Mouse (Mus musculus) myocyte (in vitro differentiated cells): ENCODE results near the gene Ep400. TPM values are rescaled to one million over a fixed set of nuclear protein-coding genes. Genes with fewer than 3 reads are reported as not detected.
"Not testable (repeated sequence)": the region's sequence is repeated elsewhere in the genome, so short reads cannot be mapped to it uniquely, and the experiment has no call there.

Experiments used
- H3K27me3 ChIP-seq: one replicate; pipeline ENCODE4 v1.6.1; 2011; ENCODE audit not compliant: control insufficient read depth, insufficient read depth, insufficient read length
- H3K36me3 ChIP-seq: one replicate; pipeline ENCODE4 v1.6.1; 2011; ENCODE audit not compliant: control insufficient read depth, insufficient read depth
- H3K4me2 ChIP-seq: one replicate; pipeline ENCODE4 v1.6.1; 2011; ENCODE audit warnings: low read depth, control low read depth
- H3K4me3 ChIP-seq: one replicate; pipeline ENCODE4 v1.5.1; 2011; ENCODE audit warnings: mild to moderate bottlenecking, control low read depth, moderate library complexity
- H3K79me2 ChIP-seq: one replicate; pipeline ENCODE4 v1.6.1; 2011; ENCODE audit not compliant: control insufficient read depth, insufficient read depth
- H3ac ChIP-seq: one replicate; pipeline ENCODE4 v1.6.1; 2011; ENCODE audit not compliant: control insufficient read depth, insufficient read length
- CEBPB ChIP-seq: IDR thresholded peaks from 2 replicates; pipeline ENCODE4 v1.6.1; 2011; ENCODE audit warnings: mild to moderate bottlenecking, moderate library complexity; ENCODE audit not compliant: poor library complexity, insufficient read depth, severe bottlenecking
- E2F4 ChIP-seq: IDR thresholded peaks from one replicate; pipeline ENCODE4 v1.6.1; 2011; ENCODE audit warnings: mild to moderate bottlenecking, control low read depth, moderate library complexity; ENCODE audit not compliant: insufficient read depth
- MAX ChIP-seq: IDR thresholded peaks from one replicate; pipeline ENCODE4 v1.6.1; 2011; ENCODE audit warnings: low read depth, mild to moderate bottlenecking, control low read depth
- MYOD1 ChIP-seq, 3 experiments: IDR thresholded peaks; one replicate each; pipeline ENCODE4 v1.6.1; 2011; ENCODE audit warnings: control low read depth in 2 of 3, low read depth in 2 of 3, mild to moderate bottlenecking in 2 of 3, moderate library complexity in 1 of 3; ENCODE audit not compliant: insufficient read length in 2 of 3, control insufficient read depth in 1 of 3
- MYOG ChIP-seq, 3 experiments: IDR thresholded peaks; one replicate each; pipeline ENCODE4 v1.6.1; 2011; ENCODE audit warnings: control low read depth in 2 of 3, low read depth in 2 of 3, mild to moderate bottlenecking in 2 of 3; ENCODE audit not compliant: insufficient read length in 2 of 3, control insufficient read depth in 1 of 3, insufficient read depth in 1 of 3
- POLR2A ChIP-seq: IDR thresholded peaks from one replicate; pipeline ENCODE4 v1.6.1; 2011; ENCODE audit warnings: low read depth, mild to moderate bottlenecking, control low read depth, moderate library complexity; ENCODE audit not compliant: insufficient read length
- POLR2AphosphoS2 ChIP-seq: IDR thresholded peaks from one replicate; pipeline ENCODE4 v1.6.1; 2011; ENCODE audit warnings: low read depth, control low read depth; ENCODE audit not compliant: insufficient read length
- REST ChIP-seq: IDR thresholded peaks from one replicate; pipeline ENCODE4 v1.6.1; 2011; ENCODE audit warnings: mild to moderate bottlenecking, control low read depth, moderate library complexity; ENCODE audit not compliant: insufficient read depth, insufficient read length
- SRF ChIP-seq: IDR thresholded peaks from one replicate; pipeline ENCODE4 v1.6.1; 2011; ENCODE audit warnings: low read depth; ENCODE audit not compliant: control insufficient read depth, insufficient read length
- TCF12 ChIP-seq: IDR thresholded peaks from one replicate; pipeline ENCODE4 v1.6.1; 2011; ENCODE audit warnings: mild to moderate bottlenecking, control low read depth; ENCODE audit not compliant: poor library complexity, insufficient read depth, severe bottlenecking
- TCF3 ChIP-seq: IDR thresholded peaks from one replicate; pipeline ENCODE4 v1.6.1; 2011; ENCODE audit warnings: low read depth, control low read depth; ENCODE audit not compliant: insufficient read length
- USF1 ChIP-seq: IDR thresholded peaks from one replicate; pipeline ENCODE4 v1.6.1; 2011; ENCODE audit warnings: low read depth, mild to moderate bottlenecking, control low read depth, moderate library complexity
- polyA plus RNA-seq: library from polyadenylated mRNA; unstranded; fragments of >200 nt; fragmentation: generic; extraction: Trizol; gene quantifications from one replicate; pipeline ENCODE4 v1.2.1, GENCODE M21; 2012; ENCODE audit warnings: missing spikeins

Ep400 gene
- polyA plus RNA-seq, 1 experiment = 22.0 TPM

DNA sequence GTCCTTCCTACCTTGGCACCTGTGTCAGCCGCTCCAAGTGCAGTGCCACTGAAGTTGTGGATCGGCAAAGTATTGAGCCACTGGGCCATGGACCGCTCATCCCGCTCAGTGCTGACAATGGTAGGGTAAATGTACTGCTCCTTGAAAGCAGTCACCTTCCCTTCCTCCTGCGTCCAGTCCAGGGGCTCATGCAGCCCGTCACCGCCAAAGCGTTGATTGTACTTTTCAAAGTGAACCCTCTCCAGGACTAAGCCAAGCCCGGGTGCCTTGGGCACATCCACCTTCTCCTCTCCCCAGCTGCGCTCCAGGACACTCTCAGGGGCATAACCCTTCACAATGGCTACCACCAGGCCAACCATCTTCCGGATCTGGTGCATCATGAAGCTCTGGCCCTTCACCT, 4.0 kb upstream of the Ep400 start:
- Histone ChIP-seq H3K27me3 (no peaks in the 10 kb centered on the region), H3K79me2 (peaks cover 23% of the 10 kb centered on the region), H3K4me2 (no peak overlapping the region), H3ac (no peak overlapping the region), H3K4me3 (no peak overlapping the region), H3K36me3 (peaks cover 15% of the 10 kb centered on the region)
- TF ChIP-seq MYOG (IDR thresholded peaks at IDR 0.05; ENCODE audit: control insufficient read depth in 1 of 3, insufficient read depth in 1 of 3, insufficient read length in 2 of 3, low read depth in 2 of 3) (no peak), TCF12 (no peak), CEBPB (no peak), REST (no peak), MAX (no peak), SRF (no peak), USF1 (no peak), POLR2AphosphoS2 (no peak)

GRCm38 (mm10) chr5:110772945-110773344, 2.4 kb upstream of the Ep400 start:
- H3K4me2 ChIP-seq, H3K27me3 ChIP-seq, H3K4me3 ChIP-seq, H3ac ChIP-seq: not testable (repeated sequence)
- peaks cover 23% of the 10 kb centered on the region for H3K79me2 ChIP-seq
- peaks cover 15% of the 10 kb centered on the region for H3K36me3 ChIP-seq

DNA sequence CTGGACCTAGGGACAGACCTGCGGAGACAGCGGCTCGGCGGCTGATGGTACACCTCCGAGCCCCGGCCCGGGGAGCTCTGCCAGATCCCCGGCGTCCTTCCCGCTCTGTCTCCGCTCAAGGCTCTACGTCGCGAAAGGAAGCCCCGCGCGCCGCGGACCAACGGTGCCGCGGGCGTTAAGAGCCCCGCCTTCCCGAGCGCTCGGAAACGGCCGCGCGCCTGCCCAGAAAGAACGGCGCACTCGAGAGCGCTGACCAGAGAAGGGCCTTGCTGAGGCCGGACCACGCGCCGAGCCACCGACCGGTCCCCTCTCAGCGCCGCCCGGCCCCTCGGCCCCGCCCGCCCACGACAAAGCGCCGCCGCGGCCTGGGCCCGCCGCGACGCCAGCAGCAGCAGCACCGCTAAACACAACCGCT, 479 bp downstream of the Ep400 start:
- H3K79me2 ChIP-seq = peaks cover 50% of the 10 kb centered on the region
- H3K4me3 ChIP-seq = peak overlapping the region; percentile 69
- peak overlapping the region; percentile 94 for H3K4me2 ChIP-seq
- TF ChIP-seq CEBPB (no peak), MYOG (IDR thresholded peaks at IDR 0.05; ENCODE audit: control insufficient read depth in 1 of 3, insufficient read depth in 1 of 3, insufficient read length in 2 of 3, low read depth in 2 of 3) (no peak), REST (no peak), TCF12 (no peak), POLR2A (no peak), MAX (no peak), POLR2AphosphoS2 (no peak), TCF3 (no peak), USF1 (no peak), E2F4 (no peak)
- H3ac ChIP-seq = peak overlapping the region; percentile 100
- H3K27me3 ChIP-seq = no peaks in the 10 kb centered on the region
- H3K36me3 ChIP-seq = peaks cover 7% of the 10 kb centered on the region

DNA sequence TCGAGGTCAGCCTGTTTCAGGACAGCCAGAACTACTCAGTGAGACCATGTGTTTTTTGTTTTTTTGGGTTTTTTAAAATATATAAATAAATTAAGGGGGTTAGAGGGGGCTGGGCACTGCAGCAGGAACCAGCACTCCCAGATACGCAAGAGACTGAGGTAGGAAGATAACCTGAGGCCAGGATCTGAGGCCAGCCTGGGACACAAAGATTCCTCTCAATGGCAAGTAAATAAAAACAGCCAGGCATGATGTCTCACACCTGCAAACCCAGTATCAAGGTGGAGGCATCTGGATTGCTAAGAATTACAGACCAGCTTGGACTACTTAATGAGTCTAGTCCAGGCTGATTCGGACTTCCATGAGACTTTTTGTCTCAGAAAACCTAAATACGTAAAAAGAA, 1.2 kb downstream of the Ep400 start:
- H3K4me3 ChIP-seq = peak overlapping the region; percentile 69
- H3K4me2 ChIP-seq = peak overlapping the region; percentile 94
- no peaks in the 10 kb centered on the region for H3K27me3 ChIP-seq
- H3K79me2 ChIP-seq = peaks cover 57% of the 10 kb centered on the region
- TF ChIP-seq MYOG (IDR thresholded peaks at IDR 0.05; ENCODE audit: control insufficient read depth in 1 of 3, insufficient read depth in 1 of 3, insufficient read length in 2 of 3, low read depth in 2 of 3) (no peak), CEBPB (no peak), POLR2A (no peak), TCF3 (no peak), TCF12 (no peak), SRF (no peak), USF1 (no peak), E2F4 (no peak), MAX (no peak), REST (no peak), POLR2AphosphoS2 (no peak), MYOD1 (IDR thresholded peaks at IDR 0.05; ENCODE audit: control insufficient read depth in 1 of 3, insufficient read length in 2 of 3, low read depth in 2 of 3) (no peak)
- peaks cover 7% of the 10 kb centered on the region for H3K36me3 ChIP-seq
- H3ac ChIP-seq = peak overlapping the region; percentile 100

- TF ChIP-seq TCF12 = no peak
- no peak for TF ChIP-seq E2F4
- TF ChIP-seq SRF = no peak
- no peak for TF ChIP-seq POLR2AphosphoS2
- no peak for TF ChIP-seq MYOG (IDR thresholded peaks at IDR 0.05; ENCODE audit: control insufficient read depth in 1 of 3, insufficient read depth in 1 of 3, insufficient read length in 2 of 3, low read depth in 2 of 3)
- TF ChIP-seq REST = no peak
- TF ChIP-seq CEBPB = no peak
- no peak for TF ChIP-seq MAX
- no peak for TF ChIP-seq USF1
- TF ChIP-seq TCF3 = no peak
- TF ChIP-seq MYOD1 (IDR thresholded peaks at IDR 0.05; ENCODE audit: control insufficient read depth in 1 of 3, insufficient read length in 2 of 3, low read depth in 2 of 3) = no peak
- TF ChIP-seq POLR2A = no peak
- Histone ChIP-seq H3K4me2 (no peak overlapping the region), H3K4me3 (no peak overlapping the region), H3K27me3 (no peaks in the 10 kb centered on the region), H3ac (no peak overlapping the region), H3K79me2 (peaks cover 100% of the 10 kb centered on the region), H3K36me3 (no peaks in the 10 kb centered on the region)
Measured at GRCm38 (mm10) chr5:110763890-110764289, 6.6 kb downstream of the Ep400 start.
